Mouse (Mus musculus): ENCODE data around the gene Rnf145.
A peak's percentile ranks its signal among the peaks of the same experiment; 100 is the strongest.

DNA sequence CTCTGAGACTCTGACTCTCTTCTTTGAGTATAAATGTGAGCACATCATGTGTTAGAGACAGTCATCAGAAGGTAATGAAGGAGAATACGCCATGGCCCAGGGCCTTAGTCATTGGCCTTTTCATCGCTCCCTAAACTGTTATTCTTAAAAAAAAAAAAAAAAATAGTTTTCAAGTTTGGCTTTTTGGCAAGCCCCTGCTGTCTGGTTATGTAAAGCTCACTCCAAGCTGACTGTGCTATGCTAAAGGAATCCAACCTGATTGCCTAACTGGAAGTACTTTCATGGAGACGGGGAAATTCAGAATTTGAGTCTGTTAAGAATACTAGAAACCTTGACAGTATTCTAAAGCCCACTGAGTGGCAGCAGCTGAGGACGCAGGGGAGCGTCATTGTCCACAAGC is 22.5 kb downstream of the Rnf145 start:
- TF ChIP-seq CTCF (IDR thresholded peaks at IDR 0.05) (no peak), EP300 (IDR thresholded peaks at IDR 0.05) (peak; percentile 78)
